Mouse (Mus musculus) neural tube, embryonic 13.5 days (tissue): ENCODE data around the gene Eif5a. TPM values are rescaled to one million over a fixed set of nuclear protein-coding genes. Genes with fewer than 3 reads are reported as not detected.
"Not testable (repeated sequence)": the region's sequence is repeated elsewhere in the genome, so short reads cannot be mapped to it uniquely, and the experiment has no call there.

Experiments
- ATAC-seq: fragments of 200-750 bp; cut with Nextera tagmentation; 2 replicates; pipeline ENCODE4 v1.8.0; 2017; ENCODE audit warnings: low read depth, mild to moderate bottlenecking, moderate TSS enrichment, moderate library complexity
- H3K27ac ChIP-seq: fragments of 300-500 bp; sonication (generic); replicated peaks from 2 replicates; pipeline ENCODE4 v1.5.1; 2015; ENCODE audit warnings: moderate library complexity, mild to moderate bottlenecking, inconsistent platforms
- H3K27me3 ChIP-seq: fragments of 300-500 bp; sonication (generic); 2 replicates; pipeline ENCODE4 v1.6.1; 2015; ENCODE audit warnings: mild to moderate bottlenecking, inconsistent platforms
- H3K36me3 ChIP-seq: fragments of 300-500 bp; sonication (generic); 2 replicates; pipeline ENCODE4 v1.6.1; 2015; ENCODE audit warnings: mild to moderate bottlenecking, inconsistent platforms
- H3K4me1 ChIP-seq: fragments of 300-500 bp; sonication (generic); replicated peaks from 2 replicates; pipeline ENCODE4 v1.6.1; 2015; ENCODE audit warnings: inconsistent platforms
- H3K4me2 ChIP-seq: fragments of 300-500 bp; sonication (generic); 2 replicates; pipeline ENCODE4 v1.6.1; 2015; ENCODE audit warnings: inconsistent platforms, mild to moderate bottlenecking, moderate library complexity
- H3K4me3 ChIP-seq: fragments of 300-500 bp; sonication (generic); 2 replicates; pipeline ENCODE4 v1.5.1; 2015; ENCODE audit warnings: mild to moderate bottlenecking, inconsistent platforms
- H3K9ac ChIP-seq: fragments of 300-500 bp; sonication (generic); 2 replicates; pipeline ENCODE4 v1.6.1; 2015; ENCODE audit warnings: moderate library complexity, mild to moderate bottlenecking, inconsistent platforms
- H3K9me3 ChIP-seq: fragments of 300-500 bp; sonication (generic); 2 replicates; pipeline ENCODE4 v1.6.1; 2016; ENCODE audit warnings: inconsistent platforms
- WGBS: fragments of 180-500 bp; shearing (Covaris S2); methylation state at CpG from one replicate; pipeline ENCODE4 v1.1.7; 2015; 5-methylcytosine and 5-hydroxymethylcytosine counted together
- polyA plus RNA-seq: library from polyadenylated mRNA; unstranded; fragments of >200 nt; fragmentation: Nextera tagmentation; extraction: Ambion mirVana; gene quantifications from 2 replicates; pipeline ENCODE4 v1.2.1, GENCODE M21; 2015

Gene Eif5a
- polyA plus RNA-seq, 1 experiment from 2014 or later: 1,178 TPM

DNA sequence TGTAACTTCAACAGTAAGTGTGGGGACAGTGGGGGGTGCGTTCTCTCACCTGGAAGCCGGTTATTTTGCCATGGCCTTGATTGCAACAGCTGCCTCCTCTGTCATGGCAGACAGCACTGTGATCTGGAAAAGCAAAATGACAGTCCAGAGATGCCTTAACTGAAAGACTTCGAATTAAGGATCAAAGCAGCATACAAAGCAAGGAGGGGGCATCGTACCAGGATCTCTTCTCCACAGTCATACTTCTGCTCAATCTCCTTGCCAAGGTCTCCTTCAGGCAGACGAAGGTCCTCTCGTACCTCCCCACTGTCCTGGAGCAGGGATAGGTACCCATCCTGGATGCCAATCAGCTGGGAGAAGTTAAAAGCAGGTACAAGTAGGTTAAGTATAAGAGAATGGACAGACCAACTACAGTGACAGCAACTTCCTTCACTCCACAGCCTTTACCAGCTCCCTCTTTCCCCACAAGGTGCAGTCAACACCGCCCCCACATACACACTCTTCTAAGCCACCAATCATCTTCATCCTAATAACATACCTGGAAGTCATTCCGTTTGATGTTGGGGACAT lies 4.3 kb downstream of the Eif5a start:
- 86% methylated on average over 8 of the region's 8 CpGs for WGBS
- Histone ChIP-seq H3K27me3 (no peaks in the 10 kb centered on the region), H3K4me1 (peaks cover 59% of the 10 kb centered on the region), H3K9ac (no peak overlapping the region), H3K36me3 (peaks cover 55% of the 10 kb centered on the region), H3K9me3 (no peaks in the 10 kb centered on the region), H3K4me3 (no peak overlapping the region), H3K27ac (no peak overlapping the region), H3K4me2 (no peak overlapping the region)
- no peak for ATAC-seq

DNA sequence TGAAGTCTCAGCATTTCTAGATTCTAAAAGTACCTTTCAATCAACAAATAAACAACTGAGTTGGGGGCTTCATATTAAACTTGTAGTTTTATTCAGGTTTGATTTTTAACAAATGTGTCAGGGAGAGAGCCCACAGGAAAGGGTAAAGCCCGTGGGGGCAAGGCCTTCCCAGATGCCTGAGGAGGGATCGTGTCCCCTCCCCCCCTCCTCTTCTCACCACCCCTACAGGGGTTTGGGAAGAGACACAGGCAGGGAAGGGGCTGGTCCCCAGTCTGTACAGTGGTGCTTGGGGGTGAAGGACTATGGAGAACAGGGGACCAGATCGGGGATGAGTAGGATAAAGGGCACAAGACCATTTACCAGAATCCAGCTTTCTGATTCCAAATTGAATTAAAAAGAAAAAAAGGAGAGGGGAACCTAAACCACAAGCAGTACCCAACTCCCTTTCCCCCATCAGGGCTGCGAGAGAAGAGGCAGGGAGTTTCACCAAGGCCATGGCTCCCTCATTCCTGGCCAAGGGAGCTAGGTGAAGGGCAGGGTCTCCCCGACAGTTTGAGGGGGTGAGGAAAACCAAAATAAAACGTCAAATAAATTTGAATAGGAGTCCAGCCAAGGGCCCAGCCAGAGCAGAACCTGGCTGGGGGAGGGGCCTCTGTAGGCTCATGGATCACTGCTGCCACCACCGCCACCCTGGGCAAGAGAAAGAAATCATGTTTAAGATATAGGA lies 4.9 kb downstream of the Eif5a start:
- not testable (repeated sequence) for H3K4me2 ChIP-seq, H3K9me3 ChIP-seq, H3K27ac ChIP-seq, H3K4me3 ChIP-seq, H3K27me3 ChIP-seq, H3K9ac ChIP-seq, ATAC-seq
- Histone ChIP-seq H3K36me3 (peaks cover 61% of the 10 kb centered on the region), H3K4me1 (peaks cover 55% of the 10 kb centered on the region)
- WGBS: 65% methylated on average over 7 of the region's 7 CpGs

- Histone ChIP-seq H3K9ac (no peak overlapping the region), H3K4me2 (no peak overlapping the region), H3K4me3 (no peak overlapping the region), H3K27ac (no peak overlapping the region), H3K9me3 (no peaks in the 10 kb centered on the region), H3K27me3 (no peaks in the 10 kb centered on the region), H3K36me3 (peaks cover 70% of the 10 kb centered on the region), H3K4me1 (peaks cover 55% of the 10 kb centered on the region)
- 67% methylated on average over 5 of the region's 5 CpGs for WGBS
- ATAC-seq: no peak
Measured at GRCm38 (mm10) chr11:69915667-69916627, 5.8 kb downstream of the Eif5a start.

DNA sequence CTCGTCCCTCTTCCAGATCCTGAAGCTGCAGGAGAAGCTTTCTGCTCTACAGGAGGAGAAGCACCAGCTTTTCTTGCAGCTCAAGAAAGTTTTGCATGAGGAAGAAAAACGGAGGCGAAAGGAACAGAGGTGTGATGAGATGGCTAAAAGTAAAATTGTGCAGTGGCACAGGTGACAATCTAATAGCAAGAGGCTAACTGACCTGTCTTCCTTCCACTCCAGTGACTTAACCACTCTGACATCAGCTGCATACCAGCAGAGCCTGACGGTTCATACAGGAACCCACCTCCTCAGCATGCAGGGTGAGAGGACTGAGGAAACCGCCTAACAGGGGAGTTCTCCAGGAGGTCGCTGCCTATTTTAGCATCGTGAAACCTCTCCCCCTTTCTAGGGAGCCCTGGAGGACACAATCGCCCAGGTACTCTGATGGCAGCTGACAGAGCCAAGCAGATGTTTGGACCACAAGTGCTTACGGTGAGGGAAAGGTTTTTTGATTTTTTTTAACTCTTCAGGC lies 6.8 kb downstream of the Eif5a start:
- peak overlapping the region; percentile 93 for H3K4me3 ChIP-seq
- H3K9me3 ChIP-seq: no peaks in the 10 kb centered on the region
- peak overlapping the region; percentile 100 for H3K4me2 ChIP-seq
- H3K4me1 ChIP-seq: peaks cover 52% of the 10 kb centered on the region
- H3K36me3 ChIP-seq: peaks cover 80% of the 10 kb centered on the region
- 40% methylated on average over 9 of the region's 9 CpGs for WGBS
- no peak for ATAC-seq
- no peaks in the 10 kb centered on the region for H3K27me3 ChIP-seq
- peak overlapping the region; percentile 89 for H3K9ac ChIP-seq
- no peak overlapping the region for H3K27ac ChIP-seq

DNA sequence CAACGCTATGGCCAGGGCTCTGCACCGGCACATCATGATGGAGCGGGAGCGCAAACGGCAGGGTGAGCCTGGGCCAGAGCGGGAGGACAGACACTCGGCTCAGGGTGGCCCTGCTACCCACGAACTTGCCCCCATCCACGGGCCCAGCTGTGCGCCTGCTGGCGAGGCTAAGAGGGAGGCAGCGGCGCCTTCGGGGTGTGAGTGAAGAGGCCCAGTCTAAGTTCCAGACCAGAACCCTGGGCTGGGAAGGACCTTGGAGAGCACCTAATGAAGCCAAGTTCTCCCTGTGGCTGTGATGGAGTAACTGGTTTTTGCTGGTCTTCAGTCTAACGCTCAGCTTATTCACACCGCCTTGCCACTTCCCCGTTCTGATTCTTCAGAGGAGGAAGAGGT lies 7.4 kb downstream of the Eif5a start:
- Histone ChIP-seq H3K27ac (peak overlapping the region; percentile 90), H3K9me3 (no peaks in the 10 kb centered on the region), H3K36me3 (peaks cover 86% of the 10 kb centered on the region), H3K4me1 (peaks cover 46% of the 10 kb centered on the region), H3K27me3 (no peaks in the 10 kb centered on the region), H3K4me3 (peak overlapping the region; percentile 93), H3K4me2 (peak overlapping the region; percentile 100), H3K9ac (peak overlapping the region; percentile 89)
- no peak; the same call in none of the 2 replicates for ATAC-seq
- 2% methylated on average over 17 of the region's 17 CpGs for WGBS

GRCm38 (mm10) chr11:69913554-69914371 lies 8.0 kb downstream of the Eif5a start, which contains the start of gene Gps2:
Gps2 (plus strand) TSS chr11:69913888.
- ATAC-seq: peak; percentile 88
- peak within 1 kb of the TSS; percentile 93 for H3K4me3 ChIP-seq
- WGBS: 1% methylated on average over 61 of the region's 61 CpGs
- no peaks in the 10 kb centered on the region for H3K9me3 ChIP-seq
- H3K9ac ChIP-seq: peak within 1 kb of the TSS; percentile 89
- peak within 1 kb of the TSS; percentile 100 for H3K4me2 ChIP-seq
- no peaks in the 10 kb centered on the region for H3K27me3 ChIP-seq
- H3K36me3 ChIP-seq: peaks cover 86% of the 10 kb centered on the region
- peak within 1 kb of the TSS; percentile 90 for H3K27ac ChIP-seq
- peaks cover 40% of the 10 kb centered on the region for H3K4me1 ChIP-seq

- Histone ChIP-seq H3K4me3 (peak overlapping the region; percentile 93), H3K27me3 (no peaks in the 10 kb centered on the region), H3K36me3 (peaks cover 86% of the 10 kb centered on the region), H3K27ac (peak overlapping the region; percentile 90), H3K9me3 (no peaks in the 10 kb centered on the region), H3K4me1 (peaks cover 33% of the 10 kb centered on the region), H3K4me2 (peak overlapping the region; percentile 100), H3K9ac (peak overlapping the region; percentile 89; the same call in 1 of the 2 replicates)
- peak; percentile 32 for ATAC-seq
- 79% methylated on average over 15 of the region's 15 CpGs for WGBS
Measured at GRCm38 (mm10) chr11:69912716-69913530, 8.8 kb downstream of the Eif5a start.

GRCm38 (mm10) chr11:69911701-69912100 lies 10.1 kb downstream of the Eif5a start:
- ATAC-seq: no peak
- Histone ChIP-seq H3K27me3 (no peaks in the 10 kb centered on the region), H3K36me3 (peaks cover 86% of the 10 kb centered on the region), H3K9ac (no peak overlapping the region), H3K4me2 (no peak overlapping the region), H3K27ac (no peak overlapping the region), H3K9me3 (no peaks in the 10 kb centered on the region), H3K4me3 (no peak overlapping the region), H3K4me1 (peaks cover 33% of the 10 kb centered on the region)
- WGBS: 92% methylated on average over 6 of the region's 6 CpGs

GRCm38 (mm10) chr11:69910781-69911560 lies 10.8 kb downstream of the Eif5a start:
- Histone ChIP-seq H3K4me1 (peaks cover 28% of the 10 kb centered on the region), H3K27ac (no peak overlapping the region), H3K4me3 (no peak overlapping the region), H3K9ac (no peak overlapping the region), H3K27me3 (no peaks in the 10 kb centered on the region), H3K4me2 (no peak overlapping the region), H3K36me3 (peaks cover 86% of the 10 kb centered on the region), H3K9me3 (no peaks in the 10 kb centered on the region)
- no peak for ATAC-seq
- WGBS: 93% methylated on average over 17 of the region's 17 CpGs

DNA sequence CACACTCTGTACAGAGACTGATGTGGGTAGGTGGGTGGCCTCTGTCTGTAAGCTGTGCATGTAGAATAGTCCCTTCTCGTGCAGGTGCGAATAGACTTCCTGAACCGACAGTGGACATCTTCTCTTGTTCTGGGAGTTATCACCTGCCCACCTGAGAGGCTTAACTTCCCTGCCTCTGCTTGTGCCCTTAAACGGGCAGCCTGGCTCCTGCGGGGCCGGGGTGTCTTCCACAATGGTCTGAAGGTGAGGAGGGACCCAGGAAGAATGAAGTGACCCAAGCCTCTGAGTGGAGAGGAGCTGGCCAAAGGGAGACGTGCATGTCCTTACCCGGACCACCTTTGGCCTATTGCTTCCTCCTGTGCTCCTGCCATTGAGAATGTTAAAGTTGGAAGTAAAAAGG lies 11.6 kb downstream of the Eif5a start:
- ATAC-seq: no peak
- Histone ChIP-seq H3K27ac (no peak overlapping the region), H3K36me3 (peaks cover 87% of the 10 kb centered on the region), H3K4me3 (no peak overlapping the region), H3K27me3 (no peaks in the 10 kb centered on the region), H3K4me2 (no peak overlapping the region), H3K9me3 (no peaks in the 10 kb centered on the region), H3K4me1 (peaks cover 20% of the 10 kb centered on the region), H3K9ac (no peak overlapping the region)
- WGBS: 90% methylated on average over 8 of the region's 8 CpGs
